Mouse (Mus musculus) intestine, embryonic 15.5 days (tissue): ENCODE data around the gene Tbca. TPM values are rescaled to one million over a fixed set of nuclear protein-coding genes. Genes with fewer than 3 reads are reported as not detected.

Experiments
- ATAC-seq: fragments of 200-750 bp; cut with Nextera tagmentation; 2 replicates; pipeline ENCODE4 v1.8.0; 2017; ENCODE audit warnings: moderate TSS enrichment, moderate library complexity
- H3K27ac ChIP-seq: fragments of 300-500 bp; sonication (generic); 2 replicates; pipeline ENCODE4 v1.5.1; 2015; ENCODE audit warnings: mild to moderate bottlenecking, inconsistent platforms
- H3K27me3 ChIP-seq: fragments of 300-500 bp; sonication (generic); replicated peaks from 2 replicates; pipeline ENCODE4 v1.6.1; 2015; ENCODE audit warnings: inconsistent platforms
- H3K36me3 ChIP-seq: fragments of 300-500 bp; sonication (generic); 2 replicates; pipeline ENCODE4 v1.6.1; 2015; ENCODE audit warnings: inconsistent platforms
- H3K4me1 ChIP-seq: fragments of 300-500 bp; sonication (generic); replicated peaks from 2 replicates; pipeline ENCODE4 v1.6.1; 2015; ENCODE audit warnings: inconsistent platforms
- H3K4me2 ChIP-seq: fragments of 300-500 bp; sonication (generic); replicated peaks from 2 replicates; pipeline ENCODE4 v1.6.1; 2015; ENCODE audit warnings: mild to moderate bottlenecking, inconsistent platforms
- H3K4me3 ChIP-seq: fragments of 300-500 bp; sonication (generic); replicated peaks from 2 replicates; pipeline ENCODE4 v1.5.1; 2015; ENCODE audit warnings: inconsistent platforms
- H3K9ac ChIP-seq: fragments of 300-500 bp; sonication (generic); 2 replicates; pipeline ENCODE4 v1.6.1; 2015; ENCODE audit warnings: inconsistent platforms
- H3K9me3 ChIP-seq: fragments of 300-500 bp; sonication (generic); 2 replicates; pipeline ENCODE4 v1.6.1; 2016; ENCODE audit warnings: inconsistent platforms
- WGBS: fragments of 180-500 bp; shearing (Covaris S2); methylation state at CpG from one replicate; pipeline ENCODE4 v1.1.7; 2015; 5-methylcytosine and 5-hydroxymethylcytosine counted together
- polyA plus RNA-seq: library from polyadenylated mRNA; unstranded; fragments of >200 nt; fragmentation: Nextera tagmentation; extraction: Ambion mirVana; gene quantifications from 2 replicates; pipeline ENCODE4 v1.2.1, GENCODE M21; 2015

The Tbca gene
- polyA plus RNA-seq: 227 and 241 TPM in 2 replicates

GRCm38 (mm10) chr13:94788771-94789649, at the start of gene Tbca:
Tbca (plus strand) TSS chr13:94788910.
- under 1% methylated on average over 72 of the region's 81 CpGs for WGBS
- peak within 1 kb of the TSS; percentile 87 for H3K27ac ChIP-seq
- H3K4me2 ChIP-seq: peak within 1 kb of the TSS; percentile 75
- H3K9me3 ChIP-seq: no peaks in the 10 kb centered on the region
- no peaks in the 10 kb centered on the region; the same call in 1 of the 2 replicates for H3K4me1 ChIP-seq
- H3K4me3 ChIP-seq: peak within 1 kb of the TSS; percentile 97
- H3K36me3 ChIP-seq: no peaks in the 10 kb centered on the region
- H3K9ac ChIP-seq: peak within 1 kb of the TSS; percentile 98
- peak; percentile 98 for ATAC-seq
- H3K27me3 ChIP-seq: no peaks in the 10 kb centered on the region

- 69% methylated on average over 1 of the region's 1 CpGs for WGBS
- Histone ChIP-seq H3K36me3 (no peaks in the 10 kb centered on the region), H3K4me2 (no peak overlapping the region), H3K27me3 (no peaks in the 10 kb centered on the region), H3K4me1 (no peaks in the 10 kb centered on the region), H3K9me3 (no peaks in the 10 kb centered on the region), H3K27ac (no peak overlapping the region), H3K9ac (no peak overlapping the region), H3K4me3 (no peak overlapping the region)
- no peak for ATAC-seq
Measured at GRCm38 (mm10) chr13:94745176-94745575, 43.5 kb upstream of the Tbca start.

- 84% methylated on average over 12 of the region's 12 CpGs for WGBS
Measured at GRCm38 (mm10) chr13:94765852-94766251, 22.9 kb upstream of the Tbca start.

GRCm38 (mm10) chr13:94768460-94769154, 20.1 kb upstream of the Tbca start:
- no peak overlapping the region for H3K4me3 ChIP-seq
- no peaks in the 10 kb centered on the region for H3K9me3 ChIP-seq
- 34% methylated on average over 3 of the region's 3 CpGs for WGBS
- peak overlapping the region; percentile 59; the same call in 1 of the 2 replicates for H3K27ac ChIP-seq
- H3K4me1 ChIP-seq: no peaks in the 10 kb centered on the region
- H3K36me3 ChIP-seq: no peaks in the 10 kb centered on the region
- H3K9ac ChIP-seq: no peak overlapping the region
- peak; percentile 96 for ATAC-seq
- peak overlapping the region; percentile 33 for H3K4me2 ChIP-seq
- H3K27me3 ChIP-seq: no peaks in the 10 kb centered on the region

More at GRCm38 (mm10) chr13:94765852-94766251, 22.9 kb upstream of the Tbca start:
- Histone ChIP-seq H3K27ac (no peak overlapping the region), H3K27me3 (no peaks in the 10 kb centered on the region), H3K4me3 (no peak overlapping the region), H3K36me3 (no peaks in the 10 kb centered on the region), H3K4me2 (no peak overlapping the region), H3K4me1 (no peaks in the 10 kb centered on the region), H3K9me3 (no peaks in the 10 kb centered on the region), H3K9ac (no peak overlapping the region)
- no peak for ATAC-seq

- Histone ChIP-seq H3K36me3 (no peaks in the 10 kb centered on the region), H3K27me3 (no peaks in the 10 kb centered on the region), H3K4me2 (peak overlapping the region; percentile 33), H3K9me3 (no peaks in the 10 kb centered on the region), H3K4me3 (no peak overlapping the region), H3K9ac (no peak overlapping the region), H3K4me1 (no peaks in the 10 kb centered on the region), H3K27ac (peak overlapping the region; percentile 59; the same call in 1 of the 2 replicates)
- ATAC-seq: peak; percentile 94
- WGBS: 43% methylated on average over 6 of the region's 6 CpGs
Measured at GRCm38 (mm10) chr13:94769155-94769470, 19.6 kb upstream of the Tbca start.

GRCm38 (mm10) chr13:94786866-94787265, 1.8 kb upstream of the Tbca start:
- H3K4me1 ChIP-seq: no peaks in the 10 kb centered on the region; the same call in 1 of the 2 replicates
- 79% methylated on average over 2 of the region's 2 CpGs for WGBS
- no peak for ATAC-seq
- H3K9ac ChIP-seq: no peak overlapping the region
- no peak overlapping the region for H3K4me2 ChIP-seq
- H3K9me3 ChIP-seq: no peaks in the 10 kb centered on the region
- H3K4me3 ChIP-seq: no peak overlapping the region
- no peak overlapping the region for H3K27ac ChIP-seq
- no peaks in the 10 kb centered on the region for H3K36me3 ChIP-seq
- H3K27me3 ChIP-seq: no peaks in the 10 kb centered on the region

GRCm38 (mm10) chr13:94794689-94795088, 6.0 kb downstream of the Tbca start:
- Histone ChIP-seq H3K27me3 (no peaks in the 10 kb centered on the region), H3K4me1 (no peaks in the 10 kb centered on the region; the same call in 1 of the 2 replicates), H3K4me3 (no peak overlapping the region), H3K9me3 (no peaks in the 10 kb centered on the region), H3K4me2 (no peak overlapping the region), H3K36me3 (no peaks in the 10 kb centered on the region), H3K27ac (no peak overlapping the region), H3K9ac (no peak overlapping the region)
- WGBS: 69% methylated on average over 1 of the region's 1 CpGs
- ATAC-seq: no peak

- H3K4me3 ChIP-seq: no peak overlapping the region
- H3K4me1 ChIP-seq: no peaks in the 10 kb centered on the region
- ATAC-seq: no peak
- no peaks in the 10 kb centered on the region for H3K36me3 ChIP-seq
- H3K4me2 ChIP-seq: no peak overlapping the region
- no peaks in the 10 kb centered on the region for H3K9me3 ChIP-seq
- no peaks in the 10 kb centered on the region for H3K27me3 ChIP-seq
- H3K9ac ChIP-seq: no peak overlapping the region
- WGBS: 82% methylated on average over 5 of the region's 5 CpGs
- H3K27ac ChIP-seq: no peak overlapping the region
Measured at GRCm38 (mm10) chr13:94803480-94804057, 14.9 kb downstream of the Tbca start.

GRCm38 (mm10) chr13:94806315-94807179, 17.8 kb downstream of the Tbca start:
- H3K9me3 ChIP-seq: no peaks in the 10 kb centered on the region
- peak; percentile 25; the same call in 1 of the 2 replicates for ATAC-seq
- no peak overlapping the region for H3K4me2 ChIP-seq
- WGBS: 30% methylated on average over 9 of the region's 9 CpGs
- H3K36me3 ChIP-seq: no peaks in the 10 kb centered on the region
- no peak overlapping the region for H3K4me3 ChIP-seq
- no peak overlapping the region for H3K9ac ChIP-seq
- no peaks in the 10 kb centered on the region for H3K4me1 ChIP-seq
- no peak overlapping the region for H3K27ac ChIP-seq
- H3K27me3 ChIP-seq: no peaks in the 10 kb centered on the region

- no peaks in the 10 kb centered on the region for H3K27me3 ChIP-seq
- no peaks in the 10 kb centered on the region for H3K36me3 ChIP-seq
- no peaks in the 10 kb centered on the region for H3K9me3 ChIP-seq
- no peak overlapping the region for H3K27ac ChIP-seq
- no peak for ATAC-seq
- no peak overlapping the region for H3K4me2 ChIP-seq
- no peak overlapping the region for H3K9ac ChIP-seq
- no peak overlapping the region for H3K4me3 ChIP-seq
- H3K4me1 ChIP-seq: no peaks in the 10 kb centered on the region
Measured at GRCm38 (mm10) chr13:94808596-94808995, 19.9 kb downstream of the Tbca start.

- H3K27ac ChIP-seq: no peak overlapping the region
- H3K4me1 ChIP-seq: no peaks in the 10 kb centered on the region
- WGBS: 68% methylated on average over 1 of the region's 1 CpGs
- H3K9ac ChIP-seq: no peak overlapping the region
- no peak overlapping the region for H3K4me2 ChIP-seq
- H3K9me3 ChIP-seq: no peaks in the 10 kb centered on the region
- no peaks in the 10 kb centered on the region for H3K36me3 ChIP-seq
- H3K4me3 ChIP-seq: no peak overlapping the region
- ATAC-seq: no peak
- H3K27me3 ChIP-seq: no peaks in the 10 kb centered on the region
Measured at GRCm38 (mm10) chr13:94809724-94810123, 21.0 kb downstream of the Tbca start.
